Mouse (Mus musculus) intestine, embryonic 14.5 days (tissue): ENCODE data around the gene Acp4. TPM values are rescaled to one million over a fixed set of nuclear protein-coding genes. Genes with fewer than 3 reads are reported as not detected.

Experiments
- polyA plus RNA-seq: library from polyadenylated mRNA; unstranded; fragments of >200 nt; fragmentation: Nextera tagmentation; extraction: Ambion mirVana; gene quantifications from 2 replicates; pipeline ENCODE4 v1.2.1, GENCODE M21; 2014

Gene Acp4
- polyA plus RNA-seq, 1 experiment from 2014 or later: not detected

Other genes with a start within 250 kb of the Acp4 start
- not detected in 2 replicates for gene Klk1b26, start 245.2 kb downstream of the Acp4 start, polyA plus RNA-seq
- not detected in 2 replicates for gene Klk1b27, start 205.1 kb downstream of the Acp4 start, polyA plus RNA-seq
- not detected in 2 replicates for gene Klk1b21, start 155.1 kb downstream of the Acp4 start, polyA plus RNA-seq
- gene Klk1b22, start 144.7 kb downstream of the Acp4 start, polyA plus RNA-seq: not detected in 2 replicates
- not detected in 2 replicates for gene Klk1b16, start 120.6 kb downstream of the Acp4 start, polyA plus RNA-seq
- gene Klk1b24, start 69.1 kb downstream of the Acp4 start, polyA plus RNA-seq: not detected in 2 replicates
- gene Klk1b3, start 59.2 kb downstream of the Acp4 start, polyA plus RNA-seq: not detected in 2 replicates
- not detected in 2 replicates for gene Klk1b4, start 49.9 kb downstream of the Acp4 start, polyA plus RNA-seq
- gene Klk1b5, start 41.4 kb downstream of the Acp4 start, polyA plus RNA-seq: not detected in 2 replicates
- gene Klk1, start 32.0 kb downstream of the Acp4 start, polyA plus RNA-seq: 0.39 and 1.8 TPM in 2 replicates
- not detected in 2 replicates for gene Gm36864, start 21.2 kb downstream of the Acp4 start, polyA plus RNA-seq
- 1.1 and 1.6 TPM in 2 replicates for gene 1700028J19Rik, start 10.7 kb downstream of the Acp4 start, polyA plus RNA-seq
- 124 and 129 TPM in 2 replicates for gene 2410002F23Rik, start 10.7 kb downstream of the Acp4 start, polyA plus RNA-seq
- gene Gm15517, start 4.1 kb upstream of the Acp4 start, polyA plus RNA-seq: not detected in 2 replicates
- 5.4 and 6.3 TPM in 2 replicates for gene Clec11a, start 49.5 kb upstream of the Acp4 start, polyA plus RNA-seq
- gene Shank1, start 52.9 kb upstream of the Acp4 start, polyA plus RNA-seq: 3.0 and 3.3 TPM in 2 replicates
- gene Syt3, start 126.7 kb upstream of the Acp4 start, polyA plus RNA-seq: 1.6 and 1.7 TPM in 2 replicates
- 1.5 and 1.6 TPM in 2 replicates for gene 1700008O03Rik, start 128.4 kb upstream of the Acp4 start, polyA plus RNA-seq
- 1.3 TPM in 2 replicates for gene Lrrc4b, start 171.6 kb upstream of the Acp4 start, polyA plus RNA-seq
- gene Aspdh, start 208.0 kb upstream of the Acp4 start, polyA plus RNA-seq: 0.65 TPM in 1 of 2 replicates, not detected in the other
- 72.1 and 77.0 TPM in 2 replicates for gene Josd2, start 210.6 kb upstream of the Acp4 start, polyA plus RNA-seq
- 107 and 116 TPM in 2 replicates for gene Emc10, start 239.2 kb upstream of the Acp4 start, polyA plus RNA-seq
- 10.2 and 11.5 TPM in 2 replicates for gene Fam71e1, start 239.2 kb upstream of the Acp4 start, polyA plus RNA-seq